Mouse (Mus musculus): ENCODE data around the gene Maml1.

The Maml1 gene

DNA sequence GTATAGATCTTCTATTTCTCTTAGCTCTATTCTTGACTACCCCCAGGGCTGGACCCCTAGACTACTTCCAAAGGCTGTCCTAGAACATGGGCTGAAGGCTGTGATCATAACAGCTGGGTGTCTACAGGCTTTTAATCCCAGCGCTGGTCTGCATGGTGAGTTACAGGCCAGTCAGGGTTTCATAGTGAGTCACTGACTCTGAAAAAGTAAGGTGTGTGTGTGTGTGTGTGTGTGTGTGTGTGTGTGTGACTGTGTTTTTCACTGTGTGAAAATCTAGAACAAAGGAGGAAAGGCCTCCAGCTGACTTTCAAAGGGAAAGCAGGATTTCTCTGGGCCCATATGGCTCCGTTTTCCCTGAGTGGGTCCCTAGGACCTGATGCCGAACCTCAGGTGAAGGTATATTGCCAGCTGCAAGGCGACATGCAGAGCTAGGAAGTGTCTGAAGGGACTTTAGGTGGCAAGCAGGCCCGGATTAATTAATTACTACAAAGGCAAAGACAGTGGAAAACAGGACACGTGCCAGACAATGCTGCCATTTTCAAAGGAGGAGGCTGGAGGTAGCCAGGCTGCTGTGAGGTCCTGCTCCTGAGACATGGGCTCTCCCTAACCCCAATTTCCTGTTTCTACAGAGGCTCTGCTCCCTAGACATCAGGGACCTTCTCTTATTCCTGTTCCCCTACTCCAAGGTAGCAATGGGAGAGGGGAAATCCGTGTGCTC, 69.4 kb downstream of the Maml1 start:
- DNase-seq (ENCODE audit: low read depth, low spot score) = no peak

DNA sequence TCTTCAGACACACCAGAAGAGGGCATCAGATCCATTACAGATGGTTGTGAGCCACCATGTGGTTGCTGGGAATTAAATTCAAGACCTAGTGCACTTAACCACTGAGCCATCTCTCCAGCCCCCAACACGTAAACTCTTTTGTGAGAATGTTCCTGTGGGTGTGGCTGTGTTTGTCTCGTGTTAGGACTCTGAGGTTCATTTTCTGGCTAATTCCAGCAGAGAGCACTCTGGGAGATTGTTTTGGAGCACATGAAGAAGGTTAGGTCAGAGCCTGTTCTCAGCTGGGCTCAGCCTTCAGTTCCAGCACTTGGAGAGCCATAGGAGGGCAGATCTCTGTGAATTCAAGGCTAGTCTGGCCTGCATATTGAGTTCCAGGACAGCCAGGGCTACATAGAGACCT, 72.3 kb downstream of the Maml1 start:
- no peak for DNase-seq (ENCODE audit: low read depth, low spot score)

DNA sequence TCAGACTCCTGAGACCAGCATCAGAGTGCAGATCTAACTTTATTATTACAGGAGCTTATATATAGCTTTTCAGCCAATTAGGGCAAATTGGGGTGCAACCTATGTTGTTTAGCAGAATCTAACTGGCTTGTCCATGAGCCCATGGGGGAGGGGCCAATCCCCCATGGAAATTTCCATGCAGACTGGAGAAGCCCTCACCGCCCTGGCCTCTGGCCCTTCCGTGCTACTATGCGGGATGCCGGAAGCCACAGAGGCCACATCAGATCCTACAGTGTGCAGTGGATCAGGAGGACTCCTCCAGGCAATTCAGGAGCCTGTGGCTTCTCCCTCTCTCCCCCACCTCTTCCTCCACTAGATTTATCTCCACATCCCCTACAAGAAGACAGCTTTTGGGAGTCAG, 74.3 kb downstream of the Maml1 start:
- DNase-seq (ENCODE audit: low read depth, low spot score) = no peak

DNA sequence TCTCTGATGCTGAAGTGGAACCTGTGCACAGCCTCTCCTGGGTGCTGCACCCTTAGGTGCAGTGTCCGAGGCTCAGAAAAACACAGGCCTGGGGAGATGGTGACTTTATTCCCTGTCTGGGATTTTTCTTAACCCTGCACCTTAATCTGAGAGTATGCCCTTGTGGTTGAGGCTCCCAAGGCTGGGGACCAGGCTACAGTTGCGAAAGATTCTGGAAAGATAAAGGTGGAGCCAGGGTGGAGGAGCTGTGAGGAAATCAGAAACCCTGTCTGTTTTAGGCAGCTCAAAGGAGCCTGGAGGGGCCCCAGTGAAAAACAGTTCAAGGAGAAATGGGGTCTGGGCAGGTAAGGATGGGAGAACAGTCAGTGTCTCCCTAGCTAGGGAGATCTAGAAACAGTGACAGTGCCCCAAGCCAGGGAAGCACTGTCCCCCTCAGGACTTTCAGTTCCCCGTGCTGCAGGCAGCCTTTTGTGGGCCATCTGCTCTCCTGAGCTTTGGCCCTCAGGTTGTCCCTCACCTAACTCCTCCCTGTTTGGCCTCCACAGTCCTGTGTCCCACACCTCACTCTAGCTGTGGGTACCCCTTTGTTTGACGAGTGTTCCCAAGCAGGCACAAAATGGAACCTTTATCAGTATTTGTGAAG, 75.3 kb downstream of the Maml1 start:
- DNase-seq (ENCODE audit: low read depth, low spot score) = no peak

DNA sequence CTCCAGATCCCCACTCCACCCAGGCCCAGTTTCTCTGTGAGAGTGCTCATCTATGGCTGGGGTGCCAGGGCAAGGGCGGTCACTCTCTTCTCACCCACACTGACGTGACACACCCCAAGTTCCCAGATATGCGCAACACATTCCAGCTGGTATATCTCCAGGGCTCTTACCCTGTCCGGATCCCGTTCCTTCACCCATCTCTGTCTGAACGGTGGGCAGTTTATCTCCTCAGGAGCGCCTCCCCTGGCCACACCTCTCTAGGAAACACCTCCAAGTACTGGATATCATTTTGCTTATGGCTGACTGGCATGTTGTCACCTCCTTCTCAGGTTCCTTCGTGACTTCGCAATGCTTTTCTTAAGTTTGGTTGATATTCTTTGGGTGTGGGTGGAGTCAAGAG, 76.5 kb downstream of the Maml1 start:
- no peak for DNase-seq (ENCODE audit: low read depth, low spot score)

DNA sequence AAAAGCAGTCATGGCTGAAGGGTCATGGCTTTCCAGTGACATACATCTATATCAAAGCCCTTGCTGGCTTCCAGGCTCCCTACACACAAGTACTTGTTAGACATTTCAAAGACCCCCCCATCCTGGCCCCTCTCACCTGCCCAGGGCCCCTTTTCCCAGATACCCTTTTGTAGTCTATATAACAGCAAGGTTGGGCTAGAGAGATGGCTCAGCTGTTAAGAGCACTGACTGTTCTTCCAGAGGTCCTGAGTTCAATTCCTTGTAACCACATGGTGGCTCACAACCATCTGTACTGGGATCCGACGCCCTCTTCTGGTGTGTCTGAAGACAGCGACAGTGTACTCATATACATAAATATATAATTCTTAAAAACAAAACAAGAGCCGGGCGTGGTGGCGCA, 77.5 kb downstream of the Maml1 start:
- DNase-seq (ENCODE audit: low read depth, low spot score) = no peak

DNA sequence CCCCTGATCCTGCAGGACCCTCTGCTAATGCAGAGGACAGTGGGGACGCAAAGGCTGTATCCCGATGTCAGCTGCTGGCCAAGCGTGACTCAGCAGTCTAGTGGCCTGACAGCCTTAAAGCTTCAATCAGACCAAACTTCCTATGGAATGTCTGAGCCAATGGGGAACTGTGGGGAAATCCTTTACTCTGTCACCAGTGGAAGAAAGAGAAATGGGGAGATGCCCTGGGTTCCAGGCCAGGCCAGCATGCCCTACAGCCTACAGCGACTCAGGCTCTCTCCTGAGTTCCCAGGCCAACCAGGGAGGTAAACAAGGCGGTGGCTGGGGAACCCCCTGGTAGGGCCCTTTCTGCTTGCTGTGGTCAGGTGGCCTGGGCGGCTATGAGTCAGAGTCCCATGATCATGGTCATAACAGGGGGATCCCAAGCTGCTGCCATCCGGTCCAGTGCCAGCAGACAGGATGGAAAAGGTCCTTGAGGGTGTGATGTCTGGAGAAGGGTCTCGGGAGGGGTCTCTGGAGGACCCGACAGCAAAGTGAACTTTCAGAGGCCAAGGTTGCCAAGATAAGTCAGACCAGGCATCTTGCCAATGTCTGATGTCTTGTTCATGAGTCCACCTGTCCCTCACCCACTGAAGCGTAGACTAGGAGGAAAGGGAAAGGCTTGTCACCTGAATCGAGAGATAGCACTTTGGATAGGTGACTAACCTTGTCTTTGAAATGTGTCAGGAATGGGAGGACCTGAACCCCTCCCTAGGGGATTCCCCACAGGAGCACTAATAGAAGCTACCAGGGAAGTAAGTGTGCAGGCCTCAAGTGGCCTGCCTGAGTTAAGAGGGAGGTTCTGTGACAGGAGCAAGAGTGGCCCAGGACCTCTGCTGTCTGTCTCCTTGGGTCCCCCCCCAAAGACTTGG, 79.0 kb downstream of the Maml1 start:
- no peak for DNase-seq (ENCODE audit: low read depth, low spot score)

DNA sequence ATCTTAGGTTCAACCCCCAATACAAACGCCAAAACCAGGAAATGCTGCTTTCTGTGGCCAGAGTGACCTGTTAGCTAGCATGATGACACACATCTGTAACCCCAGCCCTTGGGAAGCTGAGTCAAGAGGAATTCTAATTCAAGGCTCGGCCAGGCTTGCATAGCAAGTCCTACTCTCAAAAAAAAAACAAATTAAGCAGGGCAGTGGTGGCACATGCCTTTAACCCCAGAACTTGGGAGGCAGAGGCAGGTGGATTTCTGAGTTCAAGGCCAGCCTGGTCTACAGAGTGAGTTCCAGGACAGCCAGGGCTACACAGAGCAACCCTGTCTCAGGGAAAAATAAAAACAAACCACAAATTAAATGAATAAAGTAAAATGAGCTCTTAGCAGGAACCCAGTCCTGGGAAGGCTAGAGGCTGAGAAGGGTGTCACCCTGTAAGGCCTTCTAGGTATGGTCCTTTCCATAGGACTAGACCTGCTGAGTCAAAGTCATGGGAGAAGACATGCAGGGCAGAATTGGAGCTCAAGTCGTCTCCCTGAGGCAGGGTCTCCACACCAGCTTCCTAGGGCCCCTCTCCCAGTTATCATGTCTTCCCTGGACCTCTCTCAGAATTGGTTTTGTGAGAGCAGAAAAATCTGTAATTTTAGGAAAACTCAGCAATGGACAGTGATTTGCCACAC, 79.9 kb downstream of the Maml1 start:
- no peak for DNase-seq (ENCODE audit: low read depth, low spot score)

DNA sequence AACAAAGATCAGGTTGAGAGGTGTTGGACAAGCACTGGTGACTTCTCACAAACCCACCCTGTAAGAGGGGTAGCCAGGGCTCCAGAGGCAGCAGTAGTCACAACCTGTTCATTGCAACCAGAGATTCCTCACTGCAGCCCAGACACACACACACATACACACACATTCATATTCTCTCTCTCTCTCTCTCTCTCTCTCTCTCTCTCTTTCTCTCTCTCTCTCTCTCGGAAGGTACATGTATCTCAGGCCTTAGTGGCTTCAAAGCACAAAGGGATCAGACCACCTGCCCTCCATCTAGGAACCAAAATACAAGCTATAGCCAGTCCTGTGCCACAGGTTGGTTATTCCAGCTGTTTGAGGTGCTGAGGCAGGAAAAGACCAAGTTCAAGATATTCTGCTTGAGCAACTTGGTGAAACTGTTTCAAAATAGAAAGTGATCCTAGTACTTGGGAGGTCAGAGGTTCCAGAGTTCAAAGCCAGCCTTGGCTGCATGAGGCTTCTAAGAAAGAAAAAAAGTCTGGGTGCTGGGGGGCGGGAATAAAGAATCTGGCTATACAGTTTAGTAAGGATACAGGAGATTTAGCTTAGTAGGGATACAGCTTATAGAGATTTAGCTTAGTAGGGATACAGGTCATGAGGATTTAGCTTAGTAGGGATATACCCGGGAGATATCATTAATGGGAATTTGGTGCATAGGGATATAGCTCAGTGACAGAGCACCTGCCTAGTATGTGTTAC, 80.6 kb downstream of the Maml1 start:
- no peak for DNase-seq (ENCODE audit: low read depth, low spot score)

DNA sequence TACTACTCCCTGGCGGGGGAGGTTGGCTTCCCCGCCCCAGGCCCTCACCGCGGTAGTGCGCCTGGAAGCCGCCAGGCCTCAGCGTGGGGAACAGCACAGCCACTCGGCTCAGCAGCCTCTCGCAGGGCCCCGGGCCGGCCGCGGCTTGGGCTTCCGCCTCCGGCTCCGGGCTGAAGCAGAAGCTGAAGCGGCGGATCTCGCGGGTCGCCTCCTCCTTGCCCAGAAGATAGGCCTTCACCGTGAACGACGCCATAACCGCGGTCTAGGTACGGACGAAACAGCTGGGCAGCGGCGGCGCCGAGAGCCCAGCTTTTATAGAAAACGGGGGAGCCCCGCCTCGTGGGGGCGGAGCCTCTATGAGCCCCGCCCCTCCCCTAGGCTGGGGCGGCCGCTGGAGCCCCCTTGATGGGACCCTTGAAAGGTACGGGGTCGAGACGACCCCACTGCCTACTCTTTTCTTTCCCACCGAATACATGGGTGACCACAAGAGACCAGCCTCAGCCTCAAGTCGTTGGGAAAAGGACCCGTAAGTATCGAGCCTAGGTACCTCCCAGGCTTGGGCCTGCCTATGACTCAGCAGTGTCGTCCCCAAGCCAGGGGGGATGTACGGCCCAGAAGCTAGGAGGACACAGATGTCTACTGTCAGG, 81.5 kb downstream of the Maml1 start, which contains the start of the genes Sqstm1 and Mgat4b:
Gene Sqstm1, minus strand, starts transcription at position 323 of the 647 bp plus-strand sequence.
Gene Mgat4b, plus strand, starts transcription at position 386 of the 647 bp plus-strand sequence.
- peak; percentile 65 for DNase-seq (ENCODE audit: low read depth, low spot score)

DNA sequence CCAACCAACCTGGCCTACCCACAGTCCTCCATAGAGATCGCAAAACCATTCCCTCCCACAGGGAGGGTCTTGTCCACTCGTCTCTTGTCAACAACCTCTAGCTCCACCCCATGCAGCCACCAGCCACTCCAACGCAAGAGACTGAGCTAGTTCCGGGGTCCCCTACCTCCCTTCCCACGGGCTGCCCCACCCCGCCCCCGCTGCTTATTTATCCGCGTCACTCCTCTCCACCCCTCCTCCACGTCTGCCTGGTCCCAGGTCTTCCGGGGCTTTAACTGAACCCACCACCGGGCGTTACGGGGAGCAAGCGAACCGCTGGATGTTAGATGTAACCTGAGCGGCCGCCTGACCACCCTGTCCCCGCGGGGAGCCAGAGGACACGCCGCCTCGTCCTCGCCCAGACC, 82.0 kb downstream of the Maml1 start:
- peak; percentile 87 for DNase-seq (ENCODE audit: low read depth, low spot score)

DNA sequence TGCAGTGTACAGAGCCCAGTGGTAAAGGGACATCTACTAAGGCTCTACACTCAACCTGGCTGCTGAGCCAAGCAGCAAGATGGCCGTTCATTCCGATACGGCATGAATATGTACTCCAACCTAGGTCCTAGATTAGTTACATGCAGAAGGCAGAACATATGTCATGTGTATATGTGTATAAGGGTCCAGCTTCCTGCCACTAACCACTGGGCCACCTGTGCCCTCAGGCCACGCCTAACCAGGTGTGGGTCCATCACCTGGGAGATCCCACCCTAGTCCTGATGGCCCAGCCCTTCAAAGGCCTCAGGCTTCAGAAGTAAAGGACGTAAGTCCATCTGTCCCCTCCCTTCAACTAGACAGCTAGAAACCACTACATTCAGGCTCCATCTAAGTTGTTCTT, 84.1 kb downstream of the Maml1 start:
- DNase-seq (ENCODE audit: low read depth, low spot score) = no peak

DNA sequence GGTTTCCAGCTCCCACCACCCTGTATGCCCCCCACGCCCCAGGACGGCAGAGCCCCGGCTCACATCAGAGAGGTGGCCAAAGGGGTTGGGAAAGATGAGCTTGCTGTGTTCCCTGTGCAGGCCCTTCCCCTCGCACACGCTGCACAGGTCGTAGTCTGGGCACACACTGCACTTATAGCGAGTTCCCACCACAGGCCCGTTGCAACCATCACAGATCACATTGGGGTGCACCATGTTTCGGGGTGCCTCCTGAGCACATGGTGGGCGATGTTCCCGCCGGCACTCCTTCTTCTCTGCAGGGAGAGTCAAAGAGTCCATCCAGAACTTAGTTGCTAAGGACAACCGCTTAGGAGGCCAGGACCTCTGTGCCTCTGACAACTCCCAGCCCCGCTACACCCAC, 84.8 kb downstream of the Maml1 start:
- DNase-seq (ENCODE audit: low read depth, low spot score) = no peak

DNA sequence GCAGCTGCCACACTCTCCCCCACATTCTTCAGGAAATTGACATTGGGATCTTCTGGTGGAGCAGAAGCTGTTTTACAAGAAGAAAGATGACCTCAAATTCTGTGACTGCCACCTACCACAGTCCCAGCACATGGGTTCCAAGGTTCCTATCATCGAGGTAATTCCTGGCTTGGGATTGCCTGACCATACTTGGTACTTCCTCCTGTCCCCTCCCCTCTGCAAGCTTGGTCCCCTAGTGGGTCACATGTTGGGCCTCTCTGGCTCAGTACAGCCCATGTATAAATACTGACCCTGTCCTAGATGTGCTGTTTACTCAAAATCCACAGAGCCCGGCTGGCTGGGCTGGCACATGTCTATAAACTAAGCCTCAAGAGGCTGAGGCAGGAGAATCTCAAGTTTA, 86.1 kb downstream of the Maml1 start:
- no peak for DNase-seq (ENCODE audit: low read depth, low spot score)

All from retina, postnatal 7 days (tissue).